Mouse (Mus musculus): ENCODE data around the gene Foxp1. TPM values are rescaled to one million over a fixed set of nuclear protein-coding genes. Genes with fewer than 3 reads are reported as not detected.

Foxp1 gene
- total and polyA plus RNA-seq, 3 experiments = 16.1 to 42.0 TPM; not detected in 1

DNA sequence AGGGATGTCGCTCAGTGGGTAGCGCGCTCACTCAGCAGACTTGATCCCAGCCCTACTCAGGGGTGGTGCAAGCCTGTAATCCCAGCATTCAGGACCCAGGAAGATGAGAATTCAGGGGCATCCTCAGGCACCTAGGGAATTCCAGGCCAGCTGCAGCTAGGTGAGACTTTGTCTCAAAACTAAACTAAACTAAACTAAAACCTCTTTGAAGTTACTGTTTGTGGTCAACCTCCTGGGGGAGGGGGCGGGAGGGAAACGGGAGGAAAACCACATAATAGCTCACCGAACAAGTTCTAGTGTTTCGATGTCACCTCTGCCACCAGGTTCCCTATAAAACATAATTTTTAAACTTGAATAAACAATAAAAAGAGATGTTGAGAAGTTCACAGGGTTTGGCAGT is 24.4 kb downstream of the Foxp1 start:
- no peaks in the 10 kb centered on the region for H3K79me2 ChIP-seq (ENCODE audit: control insufficient read depth, insufficient read depth, low read length, poor library complexity)
- H3K4me3 ChIP-seq (ENCODE audit: control insufficient read depth in 1 of 2, insufficient read depth in 1 of 2, low read depth in 2 of 2, low read length in 2 of 2) = no peak overlapping the region
- DNase-seq (ENCODE audit: low read depth, low spot score) = no peak
- TF ChIP-seq SIN3A (IDR thresholded peaks at IDR 0.05; ENCODE audit: low read length) (no peak), UBTF (IDR thresholded peaks at IDR 0.05; ENCODE audit: borderline replicate concordance, insufficient read depth, low read depth, low read length) (no peak)
- no peak overlapping the region for H3K27ac ChIP-seq (ENCODE audit: control insufficient read depth, low read depth, low read length)
- H3K36me3 ChIP-seq (ENCODE audit: control insufficient read depth in 1 of 2, insufficient read depth in 2 of 2, low read length in 2 of 2) = peaks cover 0 to 14% of the 10 kb centered on the region in 2 experiments; a peak in 2 of 4 replicates
- no peak overlapping the region for H3K9ac ChIP-seq (ENCODE audit: control insufficient read depth, low read depth, low read length, poor library complexity, severe bottlenecking)
- H3K27me3 ChIP-seq (ENCODE audit: control insufficient read depth in 1 of 2, insufficient read depth in 2 of 2, low read length in 2 of 2) = no peaks in the 10 kb centered on the region
- peaks cover 2 to 10% of the 10 kb centered on the region in 2 experiments; a peak in 3 of 4 replicates for H3K4me1 ChIP-seq (ENCODE audit: control insufficient read depth in 1 of 2, insufficient read depth in 2 of 2, low read length in 2 of 2)
- no peaks in the 10 kb centered on the region for H3K9me3 ChIP-seq (replicated peaks; ENCODE audit: insufficient read depth, low read length)

- H3K79me2 ChIP-seq (ENCODE audit: control insufficient read depth, insufficient read depth, low read length, poor library complexity) = no peaks in the 10 kb centered on the region
- no peak overlapping the region for H3K4me3 ChIP-seq (ENCODE audit: control insufficient read depth in 1 of 2, insufficient read depth in 1 of 2, low read depth in 2 of 2, low read length in 2 of 2)
- H3K36me3 ChIP-seq (ENCODE audit: control insufficient read depth in 1 of 2, insufficient read depth in 2 of 2, low read length in 2 of 2) = peaks cover 0 to 19% of the 10 kb centered on the region in 2 experiments; a peak in 2 of 4 replicates
- H3K4me1 ChIP-seq (ENCODE audit: control insufficient read depth in 1 of 2, insufficient read depth in 2 of 2, low read length in 2 of 2) = peaks cover 8 to 10% of the 10 kb centered on the region in 2 experiments; a peak in 3 of 4 replicates
- H3K9me3 ChIP-seq (replicated peaks; ENCODE audit: insufficient read depth, low read length) = no peaks in the 10 kb centered on the region
- H3K27ac ChIP-seq (ENCODE audit: control insufficient read depth, low read depth, low read length) = no peak overlapping the region
- TF ChIP-seq MEF2A (IDR thresholded peaks at IDR 0.05; ENCODE audit: extremely low read depth, insufficient replicate concordance, low read depth, low read length, poor library complexity, severe bottlenecking) (no peak), ETS1 (IDR thresholded peaks at IDR 0.05; ENCODE audit: low read depth, low read length) (no peak), ZNF384 (IDR thresholded peaks at IDR 0.05; ENCODE audit: low read depth, low read length) (no peak), SIN3A (IDR thresholded peaks at IDR 0.05; ENCODE audit: low read length) (no peak), NRF1 (IDR thresholded peaks at IDR 0.05; ENCODE audit: insufficient read depth, low read depth, low read length, poor library complexity, severe bottlenecking) (no peak), MXI1 (IDR thresholded peaks at IDR 0.05; ENCODE audit: low read depth, low read length) (no peak), CHD2 (IDR thresholded peaks at IDR 0.05; ENCODE audit: low read length) (no peak), CTCF (IDR thresholded peaks at IDR 0.05 in 2 of 3, conservative IDR thresholded peaks at IDR 0.05 in 1 of 3; ENCODE audit: control insufficient read depth in 1 of 3, insufficient read depth in 1 of 3, low read depth in 2 of 3, low read length in 3 of 3, poor library complexity in 1 of 3, severe bottlenecking in 1 of 3) (no peak), POLR2A (IDR thresholded peaks at IDR 0.05; ENCODE audit: control insufficient read depth in 1 of 2, insufficient read depth in 1 of 2, low read depth in 1 of 2, low read length in 2 of 2, poor library complexity in 1 of 2) (no peak), CHD1 (IDR thresholded peaks at IDR 0.05; ENCODE audit: low read depth, low read length) (no peak), RCOR1 (IDR thresholded peaks at IDR 0.05; ENCODE audit: low read depth, low read length) (no peak)
- no peak for DNase-seq (ENCODE audit: low read depth, low spot score)
- H3K27me3 ChIP-seq (ENCODE audit: control insufficient read depth in 1 of 2, insufficient read depth in 2 of 2, low read length in 2 of 2) = no peaks in the 10 kb centered on the region
- H3K9ac ChIP-seq (ENCODE audit: control insufficient read depth, low read depth, low read length, poor library complexity, severe bottlenecking) = no peak overlapping the region
Observed at GRCm38 (mm10) chr6:99496114-99496513, 26.4 kb downstream of the Foxp1 start.

DNA sequence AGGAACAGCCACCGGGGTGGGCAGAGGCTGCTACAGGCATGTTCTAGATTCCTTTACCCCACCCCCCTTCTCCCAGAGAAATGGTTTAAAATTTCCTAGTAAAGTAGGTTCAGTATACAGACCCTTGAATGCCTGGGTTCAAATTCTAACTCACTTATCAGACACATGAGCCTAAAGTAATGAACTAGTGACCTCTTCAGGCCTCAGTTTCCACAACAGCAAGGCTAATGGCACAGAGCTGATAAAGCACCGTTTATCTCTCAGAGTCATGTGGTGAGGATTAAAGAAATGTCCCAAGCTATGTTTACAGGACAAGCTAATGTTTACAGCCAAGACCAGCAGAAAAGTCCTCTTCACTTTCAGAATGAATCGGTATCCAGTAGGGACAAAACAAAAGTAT is 29.6 kb downstream of the Foxp1 start:
- H3K9me3 ChIP-seq (replicated peaks; ENCODE audit: insufficient read depth, low read length) = no peaks in the 10 kb centered on the region
- no peak overlapping the region for H3K27ac ChIP-seq (ENCODE audit: control insufficient read depth, low read depth, low read length)
- no peaks in the 10 kb centered on the region for H3K79me2 ChIP-seq (ENCODE audit: control insufficient read depth, insufficient read depth, low read length, poor library complexity)
- DNase-seq (ENCODE audit: low read depth, low spot score) = peak; percentile 38
- no peak overlapping the region for H3K4me3 ChIP-seq (ENCODE audit: control insufficient read depth in 1 of 2, insufficient read depth in 1 of 2, low read depth in 2 of 2, low read length in 2 of 2)
- H3K9ac ChIP-seq (ENCODE audit: control insufficient read depth, low read depth, low read length, poor library complexity, severe bottlenecking) = no peak overlapping the region
- H3K36me3 ChIP-seq (ENCODE audit: control insufficient read depth in 1 of 2, insufficient read depth in 2 of 2, low read length in 2 of 2) = peaks cover 0 to 29% of the 10 kb centered on the region in 2 experiments; a peak in 2 of 4 replicates
- peaks cover 8 to 23% of the 10 kb centered on the region in 2 experiments for H3K4me1 ChIP-seq (ENCODE audit: control insufficient read depth in 1 of 2, insufficient read depth in 2 of 2, low read length in 2 of 2)
- no peaks in the 10 kb centered on the region for H3K27me3 ChIP-seq (ENCODE audit: control insufficient read depth in 1 of 2, insufficient read depth in 2 of 2, low read length in 2 of 2)
- TF ChIP-seq MAFK (IDR thresholded peaks at IDR 0.05; ENCODE audit: borderline replicate concordance, low read depth, low read length) = no peak
- no peak for TF ChIP-seq MEF2A (IDR thresholded peaks at IDR 0.05; ENCODE audit: extremely low read depth, insufficient replicate concordance, low read depth, low read length, poor library complexity, severe bottlenecking)
- no peak for TF ChIP-seq MAX (IDR thresholded peaks at IDR 0.05; ENCODE audit: low read length)
- no peak for TF ChIP-seq KAT2A (conservative IDR thresholded peaks at IDR 0.05; ENCODE audit: low read depth, low read length)
- TF ChIP-seq MYB (IDR thresholded peaks at IDR 0.05; ENCODE audit: low read depth, low read length) = no peak
- TF ChIP-seq SIN3A (IDR thresholded peaks at IDR 0.05; ENCODE audit: low read length) = peak; percentile 54; the same call in 1 of the 2 replicates
- TF ChIP-seq ETS1 (IDR thresholded peaks at IDR 0.05; ENCODE audit: low read depth, low read length) = 0 out of 2 replicates have a peak, but pooled peaks have one; percentile 14
- no peak for TF ChIP-seq ZKSCAN1 (IDR thresholded peaks at IDR 0.05; ENCODE audit: low read depth, low read length)
- TF ChIP-seq MAZ (IDR thresholded peaks at IDR 0.05; ENCODE audit: low read depth, low read length) = no peak
- no peak for TF ChIP-seq POLR2AphosphoS5 (IDR thresholded peaks at IDR 0.05; ENCODE audit: borderline replicate concordance, low read depth, low read length)
- TF ChIP-seq ZC3H11A (IDR thresholded peaks at IDR 0.05; ENCODE audit: low read depth, low read length) = peak; percentile 50
- TF ChIP-seq NRF1 (IDR thresholded peaks at IDR 0.05; ENCODE audit: insufficient read depth, low read depth, low read length, poor library complexity, severe bottlenecking) = no peak
- no peak for TF ChIP-seq JUND (IDR thresholded peaks at IDR 0.05; ENCODE audit: low read depth, low read length)
- no peak for TF ChIP-seq GABPA (IDR thresholded peaks at IDR 0.05; ENCODE audit: low read depth, low read length)
- TF ChIP-seq E2F4 (IDR thresholded peaks at IDR 0.05; ENCODE audit: borderline replicate concordance, low read depth, low read length) = no peak
- no peak for TF ChIP-seq POLR2A (IDR thresholded peaks at IDR 0.05; ENCODE audit: control insufficient read depth in 1 of 2, insufficient read depth in 1 of 2, low read depth in 1 of 2, low read length in 2 of 2, poor library complexity in 1 of 2)
- TF ChIP-seq SMC3 (IDR thresholded peaks at IDR 0.05; ENCODE audit: low read depth, low read length) = peak; percentile 47
- no peak for TF ChIP-seq NELFE (IDR thresholded peaks at IDR 0.05; ENCODE audit: low read depth, low read length)

All from MEL (cell line).